Mouse (Mus musculus) kidney, embryonic 14.5 days (tissue): Measurements from ENCODE around the gene Pafah1b2. TPM values are rescaled to one million over a fixed set of nuclear protein-coding genes. Genes with fewer than 3 reads are reported as not detected.

ENCODE experiments used
- ATAC-seq: fragments of 200-750 bp; cut with Nextera tagmentation; 2 replicates; pipeline ENCODE4 v1.8.0; 2017; ENCODE audit warnings: moderate number of reproducible peaks, mild to moderate bottlenecking, moderate TSS enrichment, moderate library complexity; ENCODE audit not compliant: low FRiP score, low TSS enrichment
- H3K27ac ChIP-seq: fragments of 300-500 bp; sonication (generic); 2 replicates; pipeline ENCODE4 v1.5.1; 2014; ENCODE audit warnings: low read depth, mild to moderate bottlenecking, low read length, moderate library complexity, mixed read lengths
- H3K27me3 ChIP-seq: fragments of 300-500 bp; sonication (generic); 2 replicates; pipeline ENCODE4 v1.6.1; 2014; ENCODE audit warnings: mild to moderate bottlenecking, low read length; ENCODE audit not compliant: control insufficient read depth, insufficient read depth
- H3K36me3 ChIP-seq: fragments of 300-500 bp; sonication (generic); 2 replicates; pipeline ENCODE4 v1.6.1; 2014; ENCODE audit warnings: low read length, mixed read lengths; ENCODE audit not compliant: control insufficient read depth, insufficient read depth
- H3K4me1 ChIP-seq: fragments of 300-500 bp; sonication (generic); 2 replicates; pipeline ENCODE4 v1.6.1; 2014; ENCODE audit warnings: low read length, mixed read lengths; ENCODE audit not compliant: control insufficient read depth, insufficient read depth
- H3K4me2 ChIP-seq: fragments of 300-500 bp; sonication (generic); replicated peaks from 2 replicates; pipeline ENCODE4 v1.6.1; 2014; ENCODE audit warnings: low read depth, mild to moderate bottlenecking, low read length
- H3K4me3 ChIP-seq: fragments of 300-500 bp; sonication (generic); 2 replicates; pipeline ENCODE4 v1.5.1; 2014; ENCODE audit warnings: mild to moderate bottlenecking, low read length
- H3K9ac ChIP-seq: fragments of 300-500 bp; sonication (generic); 2 replicates; pipeline ENCODE4 v1.6.1; 2014; ENCODE audit warnings: low read depth, mild to moderate bottlenecking, low read length, moderate library complexity
- H3K9me3 ChIP-seq: fragments of 300-500 bp; sonication (generic); 2 replicates; pipeline ENCODE4 v1.6.1; 2016; ENCODE audit warnings: low read length; ENCODE audit not compliant: control insufficient read depth
- WGBS: fragments of 180-500 bp; shearing (Covaris S2); extraction: QIAGEN DNeasy Blood & Tissue Kit; methylation state at CpG from one replicate; pipeline ENCODE4 v1.1.7; 2014; 5-methylcytosine and 5-hydroxymethylcytosine counted together
- polyA plus RNA-seq: library from polyadenylated mRNA; unstranded; fragments of >200 nt; fragmentation: Nextera tagmentation; extraction: Ambion mirVana; gene quantifications from 2 replicates; pipeline ENCODE4 v1.2.1, GENCODE M21; 2014

Gene Pafah1b2
- polyA plus RNA-seq, 1 experiment from 2014 or later: 177 TPM

DNA sequence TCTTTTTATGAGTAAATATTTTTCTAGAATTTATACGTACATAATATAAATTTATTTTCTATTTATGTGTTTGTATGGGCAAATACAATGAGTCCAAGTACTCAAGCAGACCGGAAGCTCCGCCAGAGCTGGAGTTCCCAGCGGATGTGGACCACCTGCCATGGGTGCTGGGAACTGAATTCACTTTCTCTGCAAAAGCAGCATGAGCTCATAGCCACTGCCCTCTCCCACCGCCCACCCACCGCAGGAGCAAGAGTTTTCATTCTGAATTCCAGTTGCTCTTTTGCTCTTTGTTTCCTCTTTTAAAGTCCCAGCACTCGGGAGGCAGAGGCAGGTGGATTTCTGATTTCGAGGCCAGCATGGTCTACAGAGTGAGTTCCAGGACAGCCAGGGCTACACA, 31.1 kb upstream of the Pafah1b2 start:
- WGBS: 89% methylated on average over 8 of the region's 8 CpGs
- Histone ChIP-seq H3K4me2 (no peak overlapping the region), H3K9ac (no peak overlapping the region), H3K4me3 (no peak overlapping the region), H3K4me1 (no peaks in the 10 kb centered on the region), H3K9me3 (no peaks in the 10 kb centered on the region), H3K27ac (no peak overlapping the region), H3K27me3 (no peaks in the 10 kb centered on the region), H3K36me3 (no peaks in the 10 kb centered on the region; the same call in 1 of the 2 replicates)
- ATAC-seq: no peak

DNA sequence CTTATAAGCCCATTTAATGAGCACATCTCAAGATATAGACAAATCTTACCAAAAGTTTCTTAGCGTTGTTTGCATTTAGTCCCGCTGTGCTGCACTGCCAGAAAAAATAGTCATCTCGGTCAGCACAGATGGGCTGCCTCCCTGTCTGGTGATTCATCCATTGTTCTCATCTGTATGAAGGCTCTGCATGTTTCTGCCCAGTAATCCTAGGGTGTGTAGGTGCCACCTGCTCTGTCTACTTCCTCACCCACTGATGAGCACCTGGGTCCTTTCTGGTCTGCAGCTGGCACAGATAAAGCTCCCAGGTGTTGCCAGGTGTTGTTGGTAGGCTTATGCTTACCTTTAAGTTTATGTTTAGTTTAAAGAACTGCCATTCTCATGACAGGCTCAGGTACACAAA, 29.9 kb upstream of the Pafah1b2 start:
- Histone ChIP-seq H3K9me3 (no peaks in the 10 kb centered on the region), H3K4me3 (no peak overlapping the region), H3K4me2 (no peak overlapping the region), H3K27ac (no peak overlapping the region), H3K27me3 (no peaks in the 10 kb centered on the region), H3K36me3 (no peaks in the 10 kb centered on the region; the same call in 1 of the 2 replicates), H3K9ac (no peak overlapping the region), H3K4me1 (no peaks in the 10 kb centered on the region)
- no peak for ATAC-seq
- WGBS: 87% methylated on average over 3 of the region's 3 CpGs

DNA sequence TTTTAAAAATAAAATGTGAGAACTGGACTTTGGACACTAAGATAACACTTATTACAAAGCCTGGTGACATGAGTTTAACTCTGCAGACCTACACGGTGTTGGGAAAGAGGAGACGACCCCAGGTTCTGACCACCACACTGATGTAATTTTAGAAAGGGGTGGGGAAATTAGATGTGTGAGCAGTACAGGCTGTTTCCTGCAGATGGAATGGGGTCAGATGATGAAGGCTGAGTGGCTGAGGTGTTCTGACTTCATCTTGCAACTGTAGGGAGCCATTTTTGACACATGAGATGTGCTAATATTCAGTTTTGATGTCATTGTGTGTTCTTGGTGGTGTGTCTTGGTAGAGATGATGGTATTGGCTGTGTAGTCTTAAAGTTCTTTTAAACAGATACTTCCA, 28.7 kb upstream of the Pafah1b2 start:
- Histone ChIP-seq H3K27me3 (no peaks in the 10 kb centered on the region), H3K4me1 (no peaks in the 10 kb centered on the region), H3K4me2 (no peak overlapping the region), H3K27ac (no peak overlapping the region), H3K36me3 (no peaks in the 10 kb centered on the region; the same call in 1 of the 2 replicates), H3K9me3 (no peaks in the 10 kb centered on the region), H3K9ac (no peak overlapping the region), H3K4me3 (no peak overlapping the region)
- WGBS: 68% methylated on average over 2 of the region's 2 CpGs
- no peak for ATAC-seq

DNA sequence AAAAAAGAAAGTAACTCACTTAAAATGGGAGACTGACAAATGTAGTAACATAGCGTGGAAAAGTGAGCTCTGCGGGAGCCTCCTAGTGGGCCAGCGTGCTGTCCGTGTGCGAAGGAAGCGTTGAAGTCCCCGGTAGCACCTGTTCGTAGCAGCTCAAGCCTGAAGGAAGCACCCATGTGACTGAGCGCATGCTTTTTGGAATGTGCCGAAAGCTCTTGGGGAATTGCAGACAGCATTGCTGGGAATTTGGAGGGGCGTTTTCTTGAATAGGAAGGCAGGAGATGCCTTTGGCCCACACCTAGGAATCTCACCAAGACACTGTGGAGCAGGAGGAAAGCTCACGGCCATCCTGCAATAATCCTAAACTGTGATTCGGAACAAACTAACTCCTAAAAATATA, 26.3 kb upstream of the Pafah1b2 start:
- Histone ChIP-seq H3K9ac (no peak overlapping the region), H3K4me3 (no peak overlapping the region), H3K9me3 (no peaks in the 10 kb centered on the region), H3K4me2 (no peak overlapping the region), H3K27ac (no peak overlapping the region), H3K27me3 (no peaks in the 10 kb centered on the region), H3K36me3 (no peaks in the 10 kb centered on the region; the same call in 1 of the 2 replicates), H3K4me1 (no peaks in the 10 kb centered on the region)
- WGBS: 89% methylated on average over 13 of the region's 13 CpGs
- no peak for ATAC-seq

DNA sequence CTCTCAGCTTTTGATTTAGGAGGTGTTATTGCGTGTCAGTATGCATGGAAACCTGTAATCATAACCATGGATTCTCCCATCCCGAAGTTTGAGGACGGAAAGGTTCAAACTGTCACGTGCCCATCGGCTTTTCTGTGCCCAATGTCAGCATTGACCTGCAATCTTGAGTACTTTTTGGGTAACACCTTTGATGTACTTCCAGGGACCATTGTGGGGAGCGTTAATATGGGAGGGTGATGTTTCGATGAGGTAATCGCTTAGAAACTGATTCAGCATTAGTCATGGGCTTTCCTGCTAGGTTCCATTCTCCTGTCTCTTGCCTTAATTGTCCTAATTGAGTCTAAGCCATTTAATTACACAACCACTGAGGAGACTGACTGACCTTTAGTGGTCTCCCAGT, 24.4 kb upstream of the Pafah1b2 start:
- H3K36me3 ChIP-seq: no peaks in the 10 kb centered on the region; the same call in 1 of the 2 replicates
- no peak overlapping the region for H3K4me3 ChIP-seq
- 96% methylated on average over 8 of the region's 8 CpGs for WGBS
- no peak overlapping the region for H3K27ac ChIP-seq
- H3K9me3 ChIP-seq: no peaks in the 10 kb centered on the region
- H3K4me2 ChIP-seq: no peak overlapping the region
- H3K4me1 ChIP-seq: peaks cover 8% of the 10 kb centered on the region
- H3K9ac ChIP-seq: no peak overlapping the region
- no peak for ATAC-seq
- no peaks in the 10 kb centered on the region for H3K27me3 ChIP-seq

DNA sequence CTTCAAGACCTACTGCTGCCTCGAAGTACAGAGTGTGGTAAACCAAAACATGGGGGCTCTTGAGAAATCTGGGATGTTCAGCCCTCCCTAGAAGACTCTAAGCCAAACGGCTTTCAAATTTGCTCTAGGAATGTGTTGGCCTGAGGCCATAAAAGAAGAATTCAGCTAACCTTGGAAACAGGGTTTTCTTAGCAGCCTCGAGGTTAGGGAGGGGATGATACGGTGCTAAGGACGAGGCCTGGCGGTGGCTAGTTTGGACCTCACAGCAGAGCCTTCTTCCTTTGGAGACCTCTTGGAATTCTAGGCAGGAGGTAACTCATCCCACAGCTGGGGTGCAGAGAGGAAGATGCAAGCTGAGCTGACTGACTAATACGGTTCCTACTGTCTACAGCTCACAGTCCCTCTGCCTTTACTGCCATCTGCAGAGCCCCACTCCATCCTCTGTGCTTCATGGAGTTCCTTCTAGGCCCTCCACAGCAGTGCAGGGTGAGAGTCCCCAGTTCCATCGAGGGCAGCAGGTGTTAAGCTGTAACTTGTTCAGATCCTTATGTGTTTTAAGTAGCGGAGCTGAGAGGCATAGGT, 22.9 kb upstream of the Pafah1b2 start:
- no peak overlapping the region for H3K4me3 ChIP-seq
- ATAC-seq: no peak
- H3K36me3 ChIP-seq: no peaks in the 10 kb centered on the region; the same call in 1 of the 2 replicates
- no peak overlapping the region for H3K4me2 ChIP-seq
- H3K9me3 ChIP-seq: no peaks in the 10 kb centered on the region
- no peak overlapping the region for H3K9ac ChIP-seq
- H3K27ac ChIP-seq: no peak overlapping the region
- H3K27me3 ChIP-seq: no peaks in the 10 kb centered on the region
- H3K4me1 ChIP-seq: peaks cover 18% of the 10 kb centered on the region
- 50% methylated on average over 9 of the region's 9 CpGs for WGBS

DNA sequence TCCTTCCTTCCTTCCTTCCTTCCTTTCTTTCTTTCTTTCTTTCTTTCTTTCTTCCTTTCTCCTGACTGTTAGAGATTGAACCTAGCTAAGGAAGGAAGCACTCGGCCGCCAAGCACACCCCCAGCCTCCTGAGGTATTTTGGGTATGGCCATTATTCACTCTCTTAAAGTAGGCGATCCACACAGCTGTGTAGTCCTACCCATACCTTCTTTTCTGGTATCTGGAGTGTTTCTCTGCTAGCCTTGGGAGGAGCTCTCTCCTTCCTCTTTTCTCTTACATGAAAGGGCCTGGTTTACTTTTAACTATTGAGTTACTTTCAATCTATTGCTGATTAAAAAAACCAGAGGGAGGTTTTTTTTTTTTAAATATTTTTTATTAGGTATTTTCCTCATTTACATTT, 21.4 kb upstream of the Pafah1b2 start:
- Histone ChIP-seq H3K9ac (no peak overlapping the region), H3K4me2 (no peak overlapping the region), H3K27me3 (no peaks in the 10 kb centered on the region), H3K36me3 (no peaks in the 10 kb centered on the region), H3K4me1 (peaks cover 18% of the 10 kb centered on the region), H3K4me3 (no peak overlapping the region), H3K9me3 (no peaks in the 10 kb centered on the region), H3K27ac (no peak overlapping the region)
- WGBS: 79% methylated on average over 3 of the region's 3 CpGs
- no peak for ATAC-seq

DNA sequence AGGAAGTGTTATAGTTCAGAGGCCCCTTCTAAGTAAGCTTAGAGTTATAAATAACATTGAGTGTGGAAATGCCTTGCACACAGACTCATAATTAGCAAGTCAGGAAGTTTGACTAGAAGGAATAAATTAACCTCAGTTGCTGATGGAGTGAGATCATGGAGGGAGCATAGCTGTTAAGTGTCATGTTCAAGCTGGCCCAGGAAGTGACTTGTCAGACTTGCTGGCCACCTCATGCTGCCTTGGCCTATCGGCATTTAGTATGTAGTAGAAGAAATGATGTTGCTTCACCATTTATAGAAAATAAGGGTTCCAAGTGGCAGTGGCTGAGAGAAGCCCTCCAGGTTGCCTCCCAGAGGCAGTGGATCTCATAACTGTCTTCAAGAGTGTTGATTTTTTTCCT, 20.6 kb upstream of the Pafah1b2 start:
- H3K9ac ChIP-seq: no peak overlapping the region
- H3K27ac ChIP-seq: no peak overlapping the region
- ATAC-seq: no peak
- H3K9me3 ChIP-seq: no peaks in the 10 kb centered on the region
- 30% methylated on average over 1 of the region's 1 CpGs for WGBS
- no peaks in the 10 kb centered on the region for H3K27me3 ChIP-seq
- H3K4me3 ChIP-seq: no peak overlapping the region
- peaks cover 18% of the 10 kb centered on the region for H3K4me1 ChIP-seq
- H3K4me2 ChIP-seq: no peak overlapping the region
- no peaks in the 10 kb centered on the region for H3K36me3 ChIP-seq

DNA sequence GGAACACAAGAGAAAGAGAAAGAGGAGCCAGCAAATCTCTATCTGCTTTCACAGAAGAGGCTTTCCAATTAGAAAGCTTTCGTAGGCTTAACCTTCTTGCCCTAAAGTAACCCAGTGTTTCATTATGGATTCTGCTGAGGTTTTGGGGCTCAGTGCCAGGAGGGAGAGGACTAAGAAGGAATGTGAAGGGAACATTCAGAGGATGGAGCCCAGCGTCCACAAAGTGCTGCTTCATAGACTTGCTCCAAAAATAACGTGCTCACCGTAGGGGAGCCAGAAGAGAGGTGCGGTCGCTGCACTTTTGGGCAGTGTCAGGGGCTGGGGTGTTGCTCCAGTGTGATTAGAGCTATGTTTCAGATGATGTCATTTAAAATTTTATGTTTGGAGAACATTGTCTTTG, 19.7 kb upstream of the Pafah1b2 start:
- Histone ChIP-seq H3K4me3 (no peak overlapping the region), H3K36me3 (no peaks in the 10 kb centered on the region), H3K9ac (no peak overlapping the region), H3K9me3 (no peaks in the 10 kb centered on the region), H3K4me2 (no peak overlapping the region), H3K27me3 (no peaks in the 10 kb centered on the region), H3K27ac (no peak overlapping the region), H3K4me1 (peaks cover 18% of the 10 kb centered on the region)
- 60% methylated on average over 6 of the region's 6 CpGs for WGBS
- ATAC-seq: no peak
